Mouse (Mus musculus) lung, postnatal 0 days (tissue): ENCODE measurements at regions not wholly inside any gene's neighbourhood (a gene's known extent, or its start where the extent isn't known, plus 50 kb on each side); places are given as distances from the start of the nearest gene placed in this dataset.

ENCODE experiments used
- CTCF ChIP-seq: IDR thresholded peaks from 2 replicates; pipeline ENCODE4 v1.5.1; 2016; ENCODE audit warnings: antibody characterized with exemption, mild to moderate bottlenecking
- EP300 ChIP-seq: IDR thresholded peaks from 2 replicates; pipeline ENCODE4 v1.6.1; 2016; ENCODE audit warnings: antibody characterized with exemption, mild to moderate bottlenecking, control low read depth

- TF ChIP-seq CTCF (no peak), EP300 (peak; percentile 60)
These were observed 700.6 kb upstream of the Sox9 start for GRCm38 (mm10) chr11:112081386-112081785.
